Mouse (Mus musculus): Measurements from ENCODE around the gene Aida. TPM values are rescaled to one million over a fixed set of nuclear protein-coding genes. Genes with fewer than 3 reads are reported as not detected.
A peak's percentile ranks its signal among the peaks of the same experiment; 100 is the strongest.
"Not testable (repeated sequence)": the region's sequence is repeated elsewhere in the genome, so short reads cannot be mapped to it uniquely, and the experiment has no call there.

The Aida gene
- polyA plus RNA-seq, 1 experiment: 52.2 TPM

GRCm38 (mm10) chr1:183274385-183274784 lies 22.0 kb upstream of the Aida start:
- TF ChIP-seq POLR2A (IDR thresholded peaks at IDR 0.05; ENCODE audit: borderline replicate concordance, low read depth, low read length) (no peak), CTCF (IDR thresholded peaks at IDR 0.05; ENCODE audit: low read depth, low read length) (no peak)
- H3K4me1 ChIP-seq (ENCODE audit: control insufficient read depth, insufficient read depth, low read length): peaks cover 6% of the 10 kb centered on the region
- no peak overlapping the region for H3K4me3 ChIP-seq (ENCODE audit: insufficient read depth, low read length)
- H3K27ac ChIP-seq (ENCODE audit: insufficient read depth, low read depth, low read length): no peak overlapping the region

DNA sequence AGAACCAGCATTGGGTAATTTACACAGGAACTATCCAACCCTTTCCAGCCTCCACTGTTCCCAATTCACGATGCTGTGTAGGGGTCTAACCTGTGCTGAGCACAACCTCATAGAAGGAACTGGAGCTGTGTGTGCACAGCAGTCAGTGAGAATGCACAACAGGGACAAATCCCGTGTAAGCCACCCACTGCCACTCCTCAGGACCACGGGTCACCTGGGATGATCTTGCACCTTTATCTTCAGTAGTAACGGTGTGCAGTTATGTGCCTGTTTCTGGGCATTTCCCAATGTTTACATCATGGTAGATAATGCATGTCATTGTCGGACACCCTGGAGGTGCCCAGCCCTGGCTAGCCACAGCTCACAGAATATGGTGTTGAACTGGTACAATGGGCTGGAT lies 20.6 kb upstream of the Aida start:
- Histone ChIP-seq H3K4me1 (ENCODE audit: control insufficient read depth, insufficient read depth, low read length) (peaks cover 6% of the 10 kb centered on the region), H3K27ac (ENCODE audit: insufficient read depth, low read depth, low read length) (no peak overlapping the region), H3K4me3 (ENCODE audit: insufficient read depth, low read length) (no peak overlapping the region)
- no peak for TF ChIP-seq POLR2A (IDR thresholded peaks at IDR 0.05; ENCODE audit: borderline replicate concordance, low read depth, low read length)
- no peak for TF ChIP-seq CTCF (IDR thresholded peaks at IDR 0.05; ENCODE audit: low read depth, low read length)

GRCm38 (mm10) chr1:183288351-183288750 lies 8.0 kb upstream of the Aida start:
- Histone ChIP-seq H3K4me3 (ENCODE audit: insufficient read depth, low read length) (no peak overlapping the region), H3K4me1 (ENCODE audit: control insufficient read depth, insufficient read depth, low read length) (no peaks in the 10 kb centered on the region), H3K27ac (ENCODE audit: insufficient read depth, low read depth, low read length) (no peak overlapping the region)
- no peak for TF ChIP-seq CTCF (IDR thresholded peaks at IDR 0.05; ENCODE audit: low read depth, low read length)
- TF ChIP-seq POLR2A (IDR thresholded peaks at IDR 0.05; ENCODE audit: borderline replicate concordance, low read depth, low read length): no peak

GRCm38 (mm10) chr1:183289576-183289975 lies 6.8 kb upstream of the Aida start:
- H3K4me3 ChIP-seq (ENCODE audit: insufficient read depth, low read length): no peak overlapping the region
- H3K27ac ChIP-seq (ENCODE audit: insufficient read depth, low read depth, low read length): no peak overlapping the region
- TF ChIP-seq POLR2A (IDR thresholded peaks at IDR 0.05; ENCODE audit: borderline replicate concordance, low read depth, low read length) (no peak), CTCF (IDR thresholded peaks at IDR 0.05; ENCODE audit: low read depth, low read length) (no peak)
- no peaks in the 10 kb centered on the region for H3K4me1 ChIP-seq (ENCODE audit: control insufficient read depth, insufficient read depth, low read length)

DNA sequence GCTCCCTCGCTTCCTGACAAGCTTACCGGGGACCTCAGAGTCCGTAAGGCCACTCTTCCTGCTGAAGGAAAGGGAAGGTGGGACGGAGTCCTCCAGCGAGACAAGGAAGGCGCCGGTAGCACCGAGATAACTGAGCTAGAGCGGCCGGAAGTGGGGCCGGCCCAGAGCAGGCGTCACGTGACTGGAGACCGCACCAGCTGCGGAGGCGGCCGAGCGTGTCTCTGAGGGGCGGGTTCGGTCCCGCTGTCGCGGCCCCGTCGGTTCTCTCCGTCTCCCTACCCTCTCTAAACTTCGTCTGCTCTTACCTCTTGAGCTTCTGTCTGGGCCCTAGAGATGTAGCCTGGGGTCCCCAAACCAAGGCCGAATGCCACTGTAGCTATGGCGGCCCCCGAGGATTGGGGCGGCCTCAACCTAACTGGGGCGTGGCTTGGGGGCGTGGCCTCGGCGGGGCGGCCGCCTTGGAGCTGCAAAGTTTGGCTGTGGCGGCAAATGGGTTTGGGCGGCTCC lies 540 bp downstream of the Aida start, which contains the start of gene Brox:
Gene Brox, minus strand, starts transcription at position 393 of the 507 bp plus-strand sequence.
- TF ChIP-seq POLR2A (IDR thresholded peaks at IDR 0.05; ENCODE audit: borderline replicate concordance, low read depth, low read length) (no peak), CTCF (IDR thresholded peaks at IDR 0.05; ENCODE audit: low read depth, low read length) (no peak)
- Histone ChIP-seq H3K4me1 (ENCODE audit: control insufficient read depth, insufficient read depth, low read length) (no peaks in the 10 kb centered on the region), H3K4me3 (ENCODE audit: insufficient read depth, low read length) (peak within 1 kb of the TSS; percentile 66)

GRCm38 (mm10) chr1:183297473-183297885 lies 1.1 kb downstream of the Aida start:
- TF ChIP-seq CTCF (IDR thresholded peaks at IDR 0.05; ENCODE audit: low read depth, low read length) (no peak), POLR2A (IDR thresholded peaks at IDR 0.05; ENCODE audit: borderline replicate concordance, low read depth, low read length) (no peak)
- H3K4me1 ChIP-seq (ENCODE audit: control insufficient read depth, insufficient read depth, low read length): no peaks in the 10 kb centered on the region
- H3K4me3 ChIP-seq (ENCODE audit: insufficient read depth, low read length): peak overlapping the region; percentile 66
- H3K27ac ChIP-seq (ENCODE audit: insufficient read depth, low read depth, low read length): peak overlapping the region; percentile 29

More for the DNA sequence above, 540 bp downstream of the Aida start, which contains the start of gene Brox:
- peak within 1 kb of the TSS; percentile 70 for H3K27ac ChIP-seq (ENCODE audit: insufficient read depth, low read depth, low read length)

DNA sequence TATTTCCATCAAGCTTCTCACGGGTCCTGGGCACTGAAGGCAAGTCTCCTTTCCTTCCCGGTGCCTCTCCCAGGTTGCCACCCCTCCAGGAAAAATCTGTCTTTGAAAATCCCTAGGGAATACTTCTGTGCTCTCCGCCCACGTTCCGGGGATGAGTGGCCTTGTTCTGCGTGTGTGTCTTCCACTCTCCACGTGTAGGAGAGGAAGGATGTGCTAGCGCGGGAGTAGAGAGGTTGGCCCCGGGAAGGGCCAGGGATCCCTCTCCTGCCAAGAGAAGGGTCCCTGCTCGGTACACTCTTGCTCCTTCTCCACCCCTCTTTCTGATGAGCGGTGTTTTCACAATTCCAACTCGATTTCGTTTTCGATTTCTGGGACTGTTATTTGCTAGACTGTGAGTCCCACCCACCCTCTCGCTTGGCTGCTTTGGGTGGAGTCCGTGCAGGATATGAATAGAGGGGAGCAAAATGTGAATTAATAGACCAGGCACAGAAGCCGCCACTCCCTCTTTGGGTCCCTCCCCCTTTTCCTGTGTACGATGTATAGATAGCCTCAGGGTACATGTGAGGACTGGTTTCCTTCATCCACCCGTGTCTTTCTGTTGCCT lies 1.6 kb downstream of the Aida start:
- TF ChIP-seq CTCF (IDR thresholded peaks at IDR 0.05; ENCODE audit: low read depth, low read length) (no peak), POLR2A (IDR thresholded peaks at IDR 0.05; ENCODE audit: borderline replicate concordance, low read depth, low read length) (no peak)
- no peaks in the 10 kb centered on the region for H3K4me1 ChIP-seq (ENCODE audit: control insufficient read depth, insufficient read depth, low read length)
- H3K4me3 ChIP-seq (ENCODE audit: insufficient read depth, low read length): peak overlapping the region; percentile 66
- peak overlapping the region; percentile 29 for H3K27ac ChIP-seq (ENCODE audit: insufficient read depth, low read depth, low read length)

DNA sequence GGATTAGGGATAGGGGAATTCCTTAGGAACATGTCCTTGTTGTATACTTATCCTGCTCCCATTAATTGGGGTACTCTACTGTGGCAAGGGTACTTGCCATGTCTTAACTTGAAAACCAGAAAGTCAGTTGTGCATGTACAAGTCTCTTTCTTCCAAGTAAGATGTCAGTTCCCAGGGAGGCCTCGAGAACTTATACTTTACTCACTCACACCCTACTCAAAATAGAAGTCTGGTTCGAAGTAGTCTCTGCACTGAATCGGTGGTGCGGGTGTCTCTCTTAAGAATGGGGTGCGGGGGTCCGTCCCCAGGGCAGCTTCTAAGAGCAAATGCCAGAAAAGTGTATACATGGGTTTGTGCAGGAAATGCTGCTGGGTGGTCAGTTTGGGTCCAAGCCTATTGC lies 2.8 kb downstream of the Aida start:
- no peak for TF ChIP-seq POLR2A (IDR thresholded peaks at IDR 0.05; ENCODE audit: borderline replicate concordance, low read depth, low read length)
- no peak for TF ChIP-seq CTCF (IDR thresholded peaks at IDR 0.05; ENCODE audit: low read depth, low read length)
- Histone ChIP-seq H3K4me3 (ENCODE audit: insufficient read depth, low read length) (no peak overlapping the region), H3K27ac (ENCODE audit: insufficient read depth, low read depth, low read length) (no peak overlapping the region), H3K4me1 (ENCODE audit: control insufficient read depth, insufficient read depth, low read length) (no peaks in the 10 kb centered on the region)

- TF ChIP-seq CTCF (IDR thresholded peaks at IDR 0.05; ENCODE audit: low read depth, low read length): no peak
- TF ChIP-seq POLR2A (IDR thresholded peaks at IDR 0.05; ENCODE audit: borderline replicate concordance, low read depth, low read length): no peak
- Histone ChIP-seq H3K4me1 (ENCODE audit: control insufficient read depth, insufficient read depth, low read length) (peaks cover 8% of the 10 kb centered on the region), H3K4me3 (ENCODE audit: insufficient read depth, low read length) (no peak overlapping the region), H3K27ac (ENCODE audit: insufficient read depth, low read depth, low read length) (peak overlapping the region; percentile 46)
Observed at GRCm38 (mm10) chr1:183307555-183307954, 11.2 kb downstream of the Aida start.

GRCm38 (mm10) chr1:183308476-183308875 lies 12.1 kb downstream of the Aida start:
- H3K4me1 ChIP-seq (ENCODE audit: control insufficient read depth, insufficient read depth, low read length): peaks cover 8% of the 10 kb centered on the region
- TF ChIP-seq POLR2A (IDR thresholded peaks at IDR 0.05; ENCODE audit: borderline replicate concordance, low read depth, low read length): no peak
- TF ChIP-seq CTCF (IDR thresholded peaks at IDR 0.05; ENCODE audit: low read depth, low read length): no peak
- H3K4me3 ChIP-seq (ENCODE audit: insufficient read depth, low read length): no peak overlapping the region
- no peak overlapping the region for H3K27ac ChIP-seq (ENCODE audit: insufficient read depth, low read depth, low read length)

GRCm38 (mm10) chr1:183309601-183310000 lies 13.2 kb downstream of the Aida start:
- not testable (repeated sequence) for H3K27ac ChIP-seq (ENCODE audit: insufficient read depth, low read depth, low read length); H3K4me1 ChIP-seq (ENCODE audit: control insufficient read depth, insufficient read depth, low read length); H3K4me3 ChIP-seq (ENCODE audit: insufficient read depth, low read length)
